Mouse (Mus musculus) embryonic facial prominence, embryonic 15.5 days (tissue): ENCODE measurements at regions not wholly inside any gene's neighbourhood (a gene's known extent, or its start where the extent isn't known, plus 50 kb on each side); places are given as distances from the start of the nearest gene placed in this dataset.
"Not testable (repeated sequence)": the region's sequence is repeated elsewhere in the genome, so short reads cannot be mapped to it uniquely, and the experiment has no call there.

Source experiments
- ATAC-seq: fragments of 200-750 bp; cut with Nextera tagmentation; 2 replicates; pipeline ENCODE4 v1.8.0; 2017; ENCODE audit warnings: low read depth, moderate TSS enrichment; ENCODE audit not compliant: insufficient number of reproducible peaks, low FRiP score, low TSS enrichment
- H3K27ac ChIP-seq: fragments of 300-500 bp; sonication (generic); replicated peaks from 2 replicates; pipeline ENCODE4 v1.5.1; 2015; ENCODE audit warnings: mild to moderate bottlenecking, inconsistent platforms
- H3K27me3 ChIP-seq: fragments of 300-500 bp; sonication (generic); 2 replicates; pipeline ENCODE4 v1.6.1; 2015; ENCODE audit warnings: inconsistent platforms
- H3K36me3 ChIP-seq: fragments of 300-500 bp; sonication (generic); 2 replicates; pipeline ENCODE4 v1.6.1; 2015; ENCODE audit warnings: mild to moderate bottlenecking, inconsistent platforms
- H3K4me1 ChIP-seq: fragments of 300-500 bp; sonication (generic); 2 replicates; pipeline ENCODE4 v1.6.1; 2015; ENCODE audit warnings: inconsistent platforms
- H3K4me2 ChIP-seq: fragments of 300-500 bp; sonication (generic); replicated peaks from 2 replicates; pipeline ENCODE4 v1.6.1; 2015; ENCODE audit warnings: mild to moderate bottlenecking, inconsistent platforms
- H3K4me3 ChIP-seq: fragments of 300-500 bp; sonication (generic); replicated peaks from 2 replicates; pipeline ENCODE4 v1.5.1; 2015; ENCODE audit warnings: mild to moderate bottlenecking, inconsistent platforms
- H3K9ac ChIP-seq: fragments of 300-500 bp; sonication (generic); 2 replicates; pipeline ENCODE4 v1.6.1; 2015; ENCODE audit warnings: inconsistent platforms
- H3K9me3 ChIP-seq: fragments of 300-500 bp; sonication (generic); replicated peaks from 2 replicates; pipeline ENCODE4 v1.6.1; 2016; ENCODE audit warnings: inconsistent platforms
- WGBS: fragments of 180-500 bp; shearing (Covaris S2); methylation state at CpG from one replicate; pipeline ENCODE4 v1.1.7; 2015; 5-methylcytosine and 5-hydroxymethylcytosine counted together

GRCm38 (mm10) chr3:8035091-8035729 lies 1415.0 kb upstream of the 1700008P02Rik start:
- no peak overlapping the region for H3K4me2 ChIP-seq
- H3K27ac ChIP-seq: no peak overlapping the region
- no peaks in the 10 kb centered on the region for H3K9me3 ChIP-seq
- H3K27me3 ChIP-seq: no peaks in the 10 kb centered on the region
- H3K4me1 ChIP-seq: 0 out of 2 replicates have a peak, but pooled peaks cover 5% of the 10 kb centered on the region
- H3K9ac ChIP-seq: no peak overlapping the region
- H3K4me3 ChIP-seq: no peak overlapping the region
- WGBS: 55% methylated on average over 14 of the region's 14 CpGs
- no peak for ATAC-seq
- H3K36me3 ChIP-seq: no peaks in the 10 kb centered on the region

DNA sequence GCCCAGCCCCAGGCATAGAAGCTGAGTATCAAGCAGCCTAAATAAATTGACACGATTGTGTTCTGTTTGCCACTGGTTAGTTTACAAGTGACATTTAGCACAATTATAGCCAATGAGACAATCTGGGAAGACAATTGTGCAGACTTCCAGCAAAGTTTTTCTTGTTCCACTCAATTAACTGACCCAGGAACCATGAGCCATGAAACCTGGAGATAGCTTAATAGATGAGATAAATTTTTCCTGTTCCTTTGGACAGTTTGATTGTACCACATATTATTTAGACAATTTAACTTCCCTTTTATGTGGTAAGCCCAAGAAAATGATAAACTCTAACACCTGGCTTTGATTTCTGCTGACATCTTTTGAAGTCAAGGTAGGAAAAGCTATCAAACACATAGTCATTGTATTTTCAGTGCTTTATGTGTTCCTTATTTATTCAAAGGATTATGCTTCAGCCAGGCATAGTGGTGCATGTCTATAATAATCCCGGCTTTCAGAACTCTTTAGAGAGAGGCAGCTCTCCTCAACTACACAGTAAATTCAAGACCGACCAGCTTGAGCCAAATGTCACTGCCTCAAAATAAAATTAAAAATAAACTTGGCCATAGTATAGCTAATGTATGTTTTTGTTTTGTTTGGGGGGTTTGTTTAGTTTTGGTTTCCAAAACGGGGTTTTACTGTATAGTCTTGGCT lies 1406.2 kb upstream of the 1700008P02Rik start:
- Histone ChIP-seq H3K9me3 (no peaks in the 10 kb centered on the region), H3K27ac (no peak overlapping the region), H3K9ac (no peak overlapping the region), H3K4me1 (no peaks in the 10 kb centered on the region), H3K27me3 (no peaks in the 10 kb centered on the region), H3K4me2 (no peak overlapping the region), H3K4me3 (no peak overlapping the region), H3K36me3 (no peaks in the 10 kb centered on the region)
- no peak for ATAC-seq
- WGBS: 54% methylated on average over 4 of the region's 4 CpGs

GRCm38 (mm10) chr3:8022654-8023053 lies 1402.4 kb upstream of the 1700008P02Rik start:
- H3K9ac ChIP-seq: no peak overlapping the region
- ATAC-seq: no peak
- H3K27me3 ChIP-seq: no peaks in the 10 kb centered on the region
- H3K4me3 ChIP-seq: no peak overlapping the region
- no peak overlapping the region for H3K27ac ChIP-seq
- H3K9me3 ChIP-seq: no peaks in the 10 kb centered on the region
- 84% methylated on average over 10 of the region's 10 CpGs for WGBS
- no peaks in the 10 kb centered on the region for H3K36me3 ChIP-seq
- no peaks in the 10 kb centered on the region for H3K4me1 ChIP-seq
- H3K4me2 ChIP-seq: no peak overlapping the region

GRCm38 (mm10) chr3:8017489-8017888 lies 1397.2 kb upstream of the 1700008P02Rik start:
- Histone ChIP-seq H3K4me3 (no peak overlapping the region), H3K4me1 (no peaks in the 10 kb centered on the region), H3K27ac (no peak overlapping the region), H3K27me3 (no peaks in the 10 kb centered on the region), H3K9ac (no peak overlapping the region), H3K36me3 (no peaks in the 10 kb centered on the region), H3K4me2 (no peak overlapping the region), H3K9me3 (no peaks in the 10 kb centered on the region)
- no peak for ATAC-seq
- 70% methylated on average over 3 of the region's 3 CpGs for WGBS

- no peak overlapping the region for H3K4me3 ChIP-seq
- no peaks in the 10 kb centered on the region for H3K9me3 ChIP-seq
- H3K36me3 ChIP-seq: no peaks in the 10 kb centered on the region
- no peak overlapping the region for H3K4me2 ChIP-seq
- no peak overlapping the region for H3K27ac ChIP-seq
- H3K9ac ChIP-seq: no peak overlapping the region
- no peak for ATAC-seq
- H3K4me1 ChIP-seq: no peaks in the 10 kb centered on the region
- H3K27me3 ChIP-seq: no peaks in the 10 kb centered on the region
These were observed 1396.7 kb upstream of the 1700008P02Rik start for GRCm38 (mm10) chr3:8016945-8017344.

DNA sequence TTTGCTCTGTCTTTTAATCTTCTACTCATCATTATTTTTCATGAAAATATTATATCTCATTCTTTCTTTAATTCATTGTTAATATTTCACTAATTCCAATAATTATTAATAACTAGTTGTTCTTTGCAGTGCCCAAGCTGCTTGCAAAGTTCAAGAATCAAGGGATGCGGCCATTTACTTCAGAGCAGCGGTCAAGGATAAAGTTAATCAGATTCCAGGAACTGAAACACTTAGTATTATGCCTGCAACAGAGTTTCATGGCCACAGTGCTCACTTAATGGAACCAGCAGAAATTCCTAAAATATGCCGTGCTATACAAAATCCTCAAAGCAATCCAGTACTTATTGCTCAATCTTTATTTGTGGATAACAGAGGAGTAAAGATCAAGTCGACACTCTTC lies 1389.7 kb upstream of the 1700008P02Rik start:
- no peaks in the 10 kb centered on the region for H3K4me1 ChIP-seq
- no peak overlapping the region for H3K4me2 ChIP-seq
- no peaks in the 10 kb centered on the region for H3K36me3 ChIP-seq
- no peaks in the 10 kb centered on the region for H3K27me3 ChIP-seq
- whole genome bisulfite sequencing: 71% methylated on average over 4 of the region's 4 CpGs
- no peak overlapping the region for H3K9ac ChIP-seq
- no peak for ATAC-seq
- H3K27ac ChIP-seq: no peak overlapping the region
- H3K9me3 ChIP-seq: no peaks in the 10 kb centered on the region
- no peak overlapping the region for H3K4me3 ChIP-seq

- H3K4me1 ChIP-seq: no peaks in the 10 kb centered on the region
- no peaks in the 10 kb centered on the region for H3K27me3 ChIP-seq
- ATAC-seq: no peak; the same call in 1 of the 2 replicates
- no peak overlapping the region for H3K27ac ChIP-seq
- no peak overlapping the region for H3K4me3 ChIP-seq
- no peaks in the 10 kb centered on the region for H3K36me3 ChIP-seq
- 37% methylated on average over 10 of the region's 10 CpGs for WGBS
- no peak overlapping the region for H3K9ac ChIP-seq
- H3K4me2 ChIP-seq: no peak overlapping the region
- no peaks in the 10 kb centered on the region for H3K9me3 ChIP-seq
These were observed 1386.6 kb upstream of the 1700008P02Rik start for GRCm38 (mm10) chr3:8006708-8007395.

- 66% methylated on average over 5 of the region's 5 CpGs for WGBS
These were observed 1386.0 kb upstream of the 1700008P02Rik start for GRCm38 (mm10) chr3:8006273-8006672.

GRCm38 (mm10) chr3:8005684-8006083 lies 1385.4 kb upstream of the 1700008P02Rik start:
- H3K4me1 ChIP-seq, H3K9me3 ChIP-seq, H3K27me3 ChIP-seq, H3K36me3 ChIP-seq, H3K27ac ChIP-seq, H3K9ac ChIP-seq, H3K4me2 ChIP-seq, H3K4me3 ChIP-seq, ATAC-seq: not testable (repeated sequence)
- WGBS: 76% methylated on average over 2 of the region's 2 CpGs

More at GRCm38 (mm10) chr3:8006273-8006672, 1386.0 kb upstream of the 1700008P02Rik start:
- Histone ChIP-seq H3K27me3 (no peaks in the 10 kb centered on the region), H3K27ac (no peak overlapping the region), H3K9me3 (no peaks in the 10 kb centered on the region), H3K4me2 (no peak overlapping the region), H3K4me1 (no peaks in the 10 kb centered on the region), H3K9ac (no peak overlapping the region), H3K4me3 (no peak overlapping the region), H3K36me3 (no peaks in the 10 kb centered on the region)
- no peak for ATAC-seq

DNA sequence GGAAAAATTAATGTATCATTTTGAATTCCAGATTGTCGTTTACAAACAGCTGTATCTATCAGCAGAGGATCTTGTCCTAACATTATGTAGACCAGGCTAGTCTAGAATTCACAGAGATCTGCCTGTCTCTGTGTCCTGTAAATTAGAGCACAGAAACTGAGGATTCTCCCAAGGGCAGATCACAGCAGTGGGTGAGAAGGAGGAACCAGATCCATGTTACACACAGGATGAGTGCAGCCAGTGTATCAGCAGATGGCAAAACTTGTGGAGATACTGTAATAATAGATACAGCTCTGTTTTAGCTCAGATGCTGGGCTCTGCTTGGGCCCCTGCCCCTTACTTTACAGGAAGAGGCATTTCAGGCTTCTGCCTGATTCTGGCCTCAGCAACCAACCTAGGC lies 1384.0 kb upstream of the 1700008P02Rik start:
- 93% methylated on average over 1 of the region's 1 CpGs for WGBS
- no peak for ATAC-seq
- Histone ChIP-seq H3K4me1 (no peaks in the 10 kb centered on the region), H3K9ac (no peak overlapping the region), H3K27ac (no peak overlapping the region), H3K4me2 (no peak overlapping the region), H3K36me3 (no peaks in the 10 kb centered on the region), H3K4me3 (no peak overlapping the region), H3K9me3 (no peaks in the 10 kb centered on the region), H3K27me3 (no peaks in the 10 kb centered on the region)

GRCm38 (mm10) chr3:8001027-8001426 lies 1380.8 kb upstream of the 1700008P02Rik start:
- 85% methylated on average over 4 of the region's 4 CpGs for WGBS

More at GRCm38 (mm10) chr3:8001027-8001426, 1380.8 kb upstream of the 1700008P02Rik start:
- H3K27me3 ChIP-seq: no peaks in the 10 kb centered on the region
- no peak for ATAC-seq
- H3K9ac ChIP-seq: no peak overlapping the region
- no peaks in the 10 kb centered on the region for H3K36me3 ChIP-seq
- no peaks in the 10 kb centered on the region for H3K4me1 ChIP-seq
- no peak overlapping the region for H3K4me2 ChIP-seq
- H3K27ac ChIP-seq: no peak overlapping the region
- H3K4me3 ChIP-seq: no peak overlapping the region
- H3K9me3 ChIP-seq: no peaks in the 10 kb centered on the region
